Mouse (Mus musculus) lung, postnatal 0 days (tissue): ENCODE measurements around the gene Myo9a.

Experiments
- CTCF ChIP-seq: IDR thresholded peaks from 2 replicates; pipeline ENCODE4 v1.5.1; 2016; ENCODE audit warnings: antibody characterized with exemption, mild to moderate bottlenecking
- EP300 ChIP-seq: IDR thresholded peaks from 2 replicates; pipeline ENCODE4 v1.6.1; 2016; ENCODE audit warnings: antibody characterized with exemption, mild to moderate bottlenecking, control low read depth

DNA sequence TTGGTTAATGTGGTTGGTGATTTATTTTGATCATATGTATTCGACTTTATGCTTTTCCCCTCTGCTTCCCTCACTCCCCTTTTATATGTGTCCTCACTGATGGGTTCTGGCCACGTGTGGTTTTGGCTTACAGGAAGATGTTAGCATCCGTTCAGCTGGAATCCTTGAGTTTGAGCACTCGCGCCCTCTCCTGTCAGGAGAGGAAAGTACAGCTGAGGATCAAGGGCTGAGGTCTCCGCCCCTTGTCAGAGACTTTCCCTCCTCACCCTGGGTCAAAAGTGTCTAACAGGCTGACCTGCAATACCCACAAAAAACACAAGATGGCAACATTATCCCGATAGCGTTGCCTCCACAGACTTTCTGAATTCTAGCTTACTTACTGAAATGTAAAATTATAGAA, 208.6 kb downstream of the Myo9a start:
- TF ChIP-seq CTCF (peak; percentile 97), EP300 (no peak)
